Mouse (Mus musculus) urinary bladder, postnatal 36 days (tissue): Measurements from ENCODE around the gene Zfp82.

Experiments
- DNase-seq, 2 experiments: peaks; one replicate each; pipeline ENCODE4 v3.0.0; 2022; ENCODE audit warnings: low spot score in 2 of 2, mixed read lengths in 1 of 2

The Zfp82 gene

GRCm38 (mm10) chr7:30048126-30048525, 24.6 kb downstream of the Zfp82 start:
- no peak for DNase-seq

DNA sequence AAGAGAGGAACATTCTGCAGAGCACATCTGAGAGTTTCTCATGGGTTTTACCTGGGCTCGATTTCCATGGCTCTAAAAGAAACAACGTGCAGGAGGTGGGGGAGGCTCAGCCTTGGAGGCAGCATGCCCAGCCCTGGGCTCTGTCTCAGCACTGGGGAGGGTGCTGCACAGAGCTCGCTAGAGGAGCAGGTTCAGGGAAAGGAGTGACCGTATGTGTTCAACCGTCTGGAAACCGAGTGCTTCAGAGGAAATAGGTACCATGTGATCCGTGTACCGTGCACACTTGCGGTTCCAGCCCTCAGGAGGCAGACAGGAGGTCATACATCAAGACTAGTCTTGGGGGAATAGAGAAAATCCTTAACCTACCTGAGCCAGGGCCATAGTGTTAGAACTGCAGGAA, 28.3 kb downstream of the Zfp82 start:
- DNase-seq, result no peak

- no peak for DNase-seq
Measured at GRCm38 (mm10) chr7:30034331-30034730, 38.4 kb downstream of the Zfp82 start.

- DNase-seq, result no peak
Measured at GRCm38 (mm10) chr7:30031379-30031778, 41.3 kb downstream of the Zfp82 start.

DNA sequence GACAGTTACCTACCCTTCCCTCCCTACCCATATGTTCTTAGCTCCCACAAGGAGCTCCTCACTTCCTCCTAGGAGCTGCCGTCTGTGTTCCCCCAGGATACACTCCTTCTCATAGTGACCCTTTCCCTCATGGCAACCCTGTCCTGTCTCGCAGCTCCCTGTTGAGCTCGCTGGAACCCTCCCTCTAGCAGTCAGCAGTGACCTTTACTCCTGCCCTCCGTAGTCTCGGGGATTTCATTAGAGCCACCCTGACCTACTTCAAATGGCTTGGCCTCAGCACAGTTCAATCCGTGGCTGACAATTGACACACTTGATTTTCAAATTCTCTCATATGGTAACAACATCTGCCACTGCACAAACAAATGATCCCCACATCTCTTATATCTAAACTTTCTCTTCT, 42.0 kb downstream of the Zfp82 start:
- DNase-seq, result no peak

DNA sequence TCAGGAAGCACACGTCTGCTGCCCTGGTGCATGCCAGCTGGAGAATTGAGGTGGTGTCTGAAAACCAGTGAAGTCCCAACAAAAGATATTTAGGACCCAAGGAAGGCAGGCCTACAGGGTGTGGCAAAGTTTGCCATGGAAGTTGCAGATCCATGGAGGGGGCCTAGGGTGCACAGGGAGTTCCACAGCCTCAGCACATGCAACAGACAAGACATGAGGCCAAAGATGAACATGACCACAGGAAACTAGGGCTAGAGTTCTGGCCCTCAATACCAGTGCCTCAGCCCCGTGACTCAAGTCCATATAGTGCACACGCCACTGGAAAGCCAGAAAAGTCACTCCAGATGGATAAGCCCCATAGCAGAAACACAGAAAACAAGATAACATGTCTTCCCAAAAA, 44.1 kb downstream of the Zfp82 start:
- no peak for DNase-seq

GRCm38 (mm10) chr7:30027331-30027730, 45.4 kb downstream of the Zfp82 start:
- no peak for DNase-seq

- no peak for DNase-seq
Measured at GRCm38 (mm10) chr7:30025358-30025757, 47.3 kb downstream of the Zfp82 start.

DNA sequence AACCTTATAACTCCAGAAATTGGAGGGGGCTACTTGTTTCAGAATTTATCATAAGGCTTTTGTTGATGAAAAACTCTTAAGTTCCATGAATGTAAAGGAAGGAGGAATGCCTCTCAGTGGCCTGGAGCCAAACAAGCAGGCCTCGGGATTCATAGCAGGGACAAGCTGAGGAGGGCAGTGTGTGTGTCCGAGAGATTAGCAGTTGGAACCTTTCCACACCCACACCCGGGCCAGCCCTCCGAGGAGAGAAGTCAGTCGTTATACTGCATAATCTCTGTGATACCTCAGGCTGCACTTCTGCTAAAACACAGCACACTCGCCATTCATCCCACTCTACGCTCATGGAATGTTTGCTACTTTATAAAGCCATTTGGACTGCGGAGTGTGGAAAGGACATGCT, 48.9 kb downstream of the Zfp82 start:
- DNase-seq, result no peak

DNA sequence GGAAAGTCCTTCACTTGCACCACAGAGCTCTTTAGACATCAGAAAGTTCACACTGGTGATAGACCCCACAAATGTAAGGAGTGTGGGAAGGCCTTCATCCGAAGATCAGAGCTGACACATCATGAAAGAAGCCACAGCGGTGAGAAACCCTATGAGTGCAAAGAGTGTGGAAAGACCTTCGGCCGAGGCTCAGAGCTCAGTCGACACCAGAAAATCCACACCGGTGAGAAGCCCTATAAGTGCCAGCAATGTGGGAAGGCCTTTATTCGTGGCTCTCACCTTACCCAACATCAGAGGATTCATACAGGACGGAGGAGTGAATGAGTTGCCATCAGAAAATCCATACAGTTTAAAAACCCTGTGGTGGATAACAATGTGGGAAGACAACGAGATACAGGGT, 49.4 kb downstream of the Zfp82 start:
- no peak for DNase-seq

DNA sequence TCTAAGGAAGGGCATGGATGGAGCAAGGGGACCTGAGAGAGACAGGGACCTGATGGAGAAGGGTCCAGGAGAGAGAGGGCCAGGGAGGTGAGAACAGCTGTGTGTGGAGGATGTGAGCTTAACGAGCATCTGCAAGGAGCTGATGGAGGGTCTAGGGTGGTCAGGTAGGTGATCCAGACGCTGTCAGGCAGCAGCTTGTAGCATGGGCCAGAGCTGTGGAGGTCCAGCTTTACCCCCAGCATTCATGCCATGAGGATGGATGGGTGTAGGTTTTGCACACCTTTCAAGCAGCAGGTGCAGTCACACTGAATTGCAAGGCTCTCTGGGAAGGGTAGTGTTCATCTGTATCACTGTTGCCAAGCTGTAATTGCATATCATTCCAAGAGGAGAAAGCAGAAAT, 53.2 kb downstream of the Zfp82 start:
- DNase-seq, result no peak

- DNase-seq, result no peak
Measured at GRCm38 (mm10) chr7:30017226-30017625, 55.5 kb downstream of the Zfp82 start.

GRCm38 (mm10) chr7:30012956-30013363, 59.7 kb downstream of the Zfp82 start:
- DNase-seq, result peak in 1 of 2 experiments; percentile 25

GRCm38 (mm10) chr7:30010551-30011195, 62.0 kb downstream of the Zfp82 start:
- DNase-seq, result no peak

DNA sequence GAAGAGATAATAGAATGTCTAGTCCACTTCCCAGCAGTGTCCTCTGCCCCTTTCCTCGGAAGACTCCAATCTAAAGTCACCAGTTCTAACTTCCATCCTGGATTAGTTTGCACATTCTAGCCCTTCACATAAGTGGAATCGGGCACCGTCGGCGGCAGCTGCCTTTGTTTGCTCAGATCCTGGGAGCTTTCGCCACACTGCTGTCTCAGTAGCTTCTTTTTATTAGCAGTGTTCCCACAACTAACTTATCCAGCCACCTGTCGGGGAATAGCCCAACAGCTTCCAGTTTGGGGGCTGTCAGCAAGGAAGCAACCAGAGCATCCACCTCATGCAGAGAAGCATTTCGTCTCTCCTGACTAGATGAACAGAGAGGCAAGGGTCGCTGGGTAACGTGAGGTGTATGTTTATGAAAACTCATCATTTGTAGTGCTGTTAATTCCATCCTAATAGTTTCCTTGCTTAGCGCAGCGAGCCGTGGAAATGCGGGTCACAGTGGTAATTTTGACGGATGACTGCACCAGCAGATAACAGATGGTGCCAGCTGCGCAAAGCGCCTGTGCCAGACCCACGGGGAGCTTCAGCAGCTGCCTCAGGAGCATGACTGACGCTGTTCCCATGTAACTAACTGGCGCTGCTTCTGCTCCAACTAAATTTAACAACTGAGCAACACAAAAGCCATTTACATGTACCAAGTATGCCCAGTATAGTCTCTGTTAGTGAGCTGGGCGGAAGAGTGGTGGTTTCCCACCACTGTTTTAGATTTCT, 63.2 kb downstream of the Zfp82 start:
- DNase-seq, result no peak

DNA sequence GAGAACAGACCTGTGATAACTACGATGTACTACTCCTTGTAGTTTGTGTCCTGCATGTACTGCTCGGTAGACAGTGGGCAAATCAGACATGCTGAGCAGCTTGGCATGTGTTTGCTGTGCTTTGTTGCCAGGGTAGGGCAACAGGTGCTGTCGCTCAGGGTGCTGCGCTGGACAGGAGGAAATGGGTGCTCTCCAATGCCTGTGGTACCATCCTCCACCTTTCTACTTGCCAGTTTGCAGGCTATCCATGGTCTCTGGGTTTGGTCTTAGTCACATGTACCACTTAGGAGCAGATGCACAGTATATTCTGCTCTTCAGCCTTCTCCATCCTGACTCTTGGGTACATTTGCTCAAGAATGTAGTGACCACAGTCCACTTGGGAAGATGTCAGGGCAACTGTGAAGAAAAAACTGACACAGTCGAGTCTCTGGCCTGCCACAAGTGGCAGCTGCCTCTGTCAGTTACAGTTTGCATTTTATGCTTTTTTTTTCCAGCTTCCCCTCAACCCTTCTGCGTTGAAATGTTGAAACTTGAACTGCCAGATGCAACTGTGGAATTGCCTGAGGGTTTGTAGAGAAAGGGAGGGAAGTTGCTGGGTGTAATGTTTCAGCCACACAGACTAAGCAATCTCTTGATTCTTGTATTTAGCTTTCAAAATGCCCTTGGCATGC, 64.5 kb downstream of the Zfp82 start:
- DNase-seq, result no peak

DNA sequence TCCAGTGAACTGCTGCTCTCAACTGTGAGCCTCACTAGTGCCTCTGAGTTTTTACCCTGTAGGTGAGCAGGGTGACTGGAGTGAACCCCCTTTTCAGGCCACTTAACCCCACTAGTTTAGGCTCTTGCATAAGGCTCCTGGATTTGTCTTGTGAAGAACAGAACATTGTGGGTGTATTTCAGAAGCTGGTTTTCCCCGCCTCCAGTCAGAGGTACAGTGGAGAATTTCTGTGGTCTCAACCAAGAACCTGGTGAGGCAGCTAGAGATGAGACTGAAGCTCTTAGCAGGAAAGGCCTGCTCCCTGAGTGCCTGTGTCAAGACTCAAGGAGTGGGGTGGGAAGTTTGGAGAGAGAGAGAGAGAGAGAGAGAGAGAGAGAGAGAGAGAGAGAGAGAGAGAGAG, 65.1 kb downstream of the Zfp82 start:
- no peak for DNase-seq
